In the genomic region with DNA sequence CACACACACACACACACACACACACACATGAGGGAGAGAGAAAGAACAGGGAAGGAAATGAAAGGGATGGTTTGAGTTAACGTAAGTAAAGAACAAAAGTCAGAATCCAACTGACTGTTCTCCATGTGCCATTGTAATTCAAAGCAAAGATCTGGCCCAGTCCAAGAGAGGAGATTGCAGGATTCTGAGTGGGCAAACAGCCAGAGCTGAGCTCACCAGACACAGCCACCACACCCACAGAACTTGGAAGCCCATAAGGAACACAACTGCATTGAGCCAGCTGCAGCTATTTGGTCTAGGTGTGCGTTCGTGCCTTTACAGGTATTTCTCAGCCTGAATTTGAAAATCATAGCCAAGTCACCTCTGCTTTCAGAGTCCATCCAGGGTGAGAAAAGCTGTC, we compare ENCODE assay signal across 13 mouse cellular contexts. TPM values are rescaled to one million over a fixed set of nuclear protein-coding genes. Genes with fewer than 3 reads are reported as not detected.
DNase-seq lines count a peak whose midpoint lies in the region; ATAC-seq and TF ChIP-seq lines count a peak whose summit lies in the region.
"Had no signal": no experiment of that assay in that cellular context is flagged by ENCODE, and none has a peak within 500 bp of the region (broad histone marks: within the 10 kb centered on the region; RNA-seq: fewer than 3 reads in every experiment).

No protein-coding gene starts in this region.

- no peaks in the 10 kb centered on the region for H3K36me3 ChIP-seq in heart, postnatal 0 days (replicated peaks; ENCODE audit: control insufficient read depth, insufficient read depth, low read length)
- H3K36me3 ChIP-seq: G1E had no signal

- no peak overlapping the region for H3K4me2 ChIP-seq in heart, postnatal 0 days (ENCODE audit: low read depth, low read length)

- TF ChIP-seq EP300 in heart, postnatal 0 days (IDR thresholded peaks at IDR 0.05; ENCODE audit: low read depth) = no peak

- no peak overlapping the region for H3K27ac ChIP-seq in heart, postnatal 0 days (ENCODE audit: low read depth)

- peak; percentile 2 for DNase-seq in left cerebral cortex, postnatal 4 days
- DNase-seq in left cerebral cortex, adult 8-10 months (ENCODE audit: low spot score in 2 of 2) = no peak
- DNase-seq in adrenal gland, postnatal 25 days = peak; percentile 21
- DNase-seq in heart, postnatal 0 days (ENCODE audit: low spot score) = peak; percentile 16
- peak; percentile 21 for DNase-seq in ovary, postnatal 14 days (ENCODE audit: low spot score)
- DNase-seq in cerebellum, adult 8-10 months = no peak
- DNase-seq in layer of hippocampus, adult 9-10 months (ENCODE audit: low spot score) = no peak
- DNase-seq: layer of hippocampus, adult 9-11 months; thymus, adult 18-20 months had no signal

- TF ChIP-seq CTCF in heart, postnatal 0 days (IDR thresholded peaks at IDR 0.05; ENCODE audit: low read depth) = no peak

- H3K9ac ChIP-seq in heart, postnatal 0 days (replicated peaks; ENCODE audit: low read depth, low read length) = no peak overlapping the region

- H3K9me3 ChIP-seq in heart, postnatal 0 days (replicated peaks; ENCODE audit: control insufficient read depth, low read length) = no peaks in the 10 kb centered on the region
- H3K9me3 ChIP-seq: G1E had no signal

- ATAC-seq in heart, postnatal 0 days (ENCODE audit: insufficient read depth, low read depth) = no peak

- no peaks in the 10 kb centered on the region for H3K27me3 ChIP-seq in heart, postnatal 0 days (ENCODE audit: control insufficient read depth, insufficient read depth, low read length)

- H3K4me3 ChIP-seq in heart, postnatal 0 days (ENCODE audit: low read depth, low read length) = no peak overlapping the region
- H3K4me3 ChIP-seq: erythroblast, embryonic 14.5 days had no signal

- WGBS in heart, postnatal 0 days = 69% methylated on average over 3 of the region's 3 CpGs

- H3K4me1 ChIP-seq in heart, postnatal 0 days (ENCODE audit: control insufficient read depth, insufficient read depth) = no peaks in the 10 kb centered on the region

- intact Hi-C loops in left cerebral cortex, postnatal 4 days (cut with DNase I) = no loop called here

RNA-seq across cellular contexts. Expression of a gene that starts 24.5 kb away (rescaled TPM):
- not detected for total RNA-seq in left cerebral cortex, postnatal 4 days (2021)
- not detected for total RNA-seq in left cerebral cortex, adult 8-10 months (2022)
- total RNA-seq in adrenal gland, postnatal 25 days (2021) = not detected in 2 replicates
- total RNA-seq in heart, postnatal 0 days (2014; rRNA removed; ENCODE audit: low replicate concordance) = not detected in 2 replicates
- polyA plus RNA-seq in heart, postnatal 0 days (2015; fragmentation: Nextera tagmentation; extraction: Ambion mirVana) = not detected in 2 replicates
- total RNA-seq: G1E; hematopoietic stem cell, adult 5-6 weeks; megakaryocyte progenitor cell, adult 5-6 weeks had no signal
- polyA plus RNA-seq: erythroblast, embryonic 14.5 days; G1E had no signal

Comparison
In these comparisons a context has a peak if more than half of its experiments do, and no peak if none do; other contexts are left out.
1. DNase-seq: peak in left cerebral cortex, postnatal 4 days (single experiment), adrenal gland, postnatal 25 days (single experiment), heart, postnatal 0 days (single experiment) and ovary, postnatal 14 days (single experiment); none in left cerebral cortex, adult 8-10 months (0 of 2), cerebellum, adult 8-10 months (single experiment) and layer of hippocampus, adult 9-10 months (single experiment).